Mouse (Mus musculus): ENCODE measurements at regions not wholly inside any gene's neighbourhood (a gene's known extent, or its start where the extent isn't known, plus 50 kb on each side); places are given as distances from the start of the nearest gene placed in this dataset.

GRCm38 (mm10) chr11:79881812-79882211 lies 80.4 kb downstream of the Utp6 start:
- TF ChIP-seq CTCF (IDR thresholded peaks at IDR 0.05; ENCODE audit: insufficient read depth, low read length), result no peak
- TF ChIP-seq POLR2A (IDR thresholded peaks at IDR 0.05; ENCODE audit: borderline replicate concordance, extremely low read depth, low read depth, low read length), result no peak
